Mouse (Mus musculus) cerebellum, postnatal 14 days (tissue): ENCODE data around the gene Gm28038.

Experiments
- DNase-seq, 2 experiments: peaks; one replicate each; pipeline ENCODE4 v3.0.0; 2021; ENCODE audit warnings: mixed read lengths in 2 of 2

The Gm28038 gene

DNA sequence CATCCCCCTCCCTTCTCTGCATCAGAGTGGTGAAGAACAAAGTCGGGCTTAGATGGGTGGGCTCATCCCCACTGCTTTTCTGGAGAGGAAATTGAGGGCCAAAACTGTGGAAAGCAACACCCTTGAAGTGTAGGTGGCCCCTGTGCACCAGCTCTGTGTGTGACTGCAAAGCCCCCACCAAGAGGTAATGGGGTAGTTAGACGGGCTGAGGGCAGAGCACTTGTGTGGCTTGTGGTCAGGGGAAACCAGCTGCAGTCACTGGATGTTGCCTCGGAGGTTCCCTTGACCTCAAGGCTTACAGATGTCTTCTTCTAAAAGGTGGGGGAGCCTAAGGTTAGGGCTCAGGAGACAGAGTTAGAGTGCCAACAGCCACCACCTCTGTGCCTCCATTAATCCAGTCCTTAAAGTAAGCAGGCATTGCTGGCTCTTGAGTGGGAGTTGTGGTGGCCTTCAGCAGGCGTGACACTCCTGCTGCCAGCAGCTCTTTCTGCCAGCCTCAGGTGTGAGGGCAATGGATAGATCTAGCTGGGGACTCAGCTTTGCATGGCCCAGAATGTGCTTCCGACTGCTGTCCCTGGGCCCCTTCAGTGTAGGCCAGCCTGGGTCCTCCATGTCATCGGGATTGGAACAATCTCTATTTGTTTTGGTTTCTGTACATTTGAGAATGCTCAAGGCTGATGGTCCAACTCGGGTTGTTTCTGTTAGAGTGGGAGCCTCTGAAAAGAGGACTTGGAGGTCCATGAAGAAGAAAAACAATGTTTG, 23.0 kb upstream of the Gm28038 start:
- DNase-seq = no peak

DNA sequence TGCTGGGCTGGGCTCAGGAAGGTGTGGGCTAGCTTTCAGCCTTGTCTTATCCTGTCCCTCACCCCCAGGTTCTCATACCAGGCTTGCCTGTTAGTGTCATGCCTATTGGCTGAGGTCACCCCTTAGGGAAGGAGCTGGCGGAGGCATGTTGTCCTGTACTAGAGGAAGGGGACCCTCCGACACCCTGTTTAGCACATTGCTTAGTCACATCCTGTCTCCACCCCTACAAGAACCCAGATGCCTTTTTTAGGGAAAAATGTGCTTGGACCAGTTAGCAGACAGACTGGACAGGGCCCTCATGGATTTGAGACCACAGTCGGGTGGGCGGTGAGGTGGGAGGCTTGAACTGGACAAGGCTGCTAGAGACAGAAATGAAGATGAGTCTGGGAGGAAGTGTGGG, 22.2 kb upstream of the Gm28038 start:
- DNase-seq = no peak

DNA sequence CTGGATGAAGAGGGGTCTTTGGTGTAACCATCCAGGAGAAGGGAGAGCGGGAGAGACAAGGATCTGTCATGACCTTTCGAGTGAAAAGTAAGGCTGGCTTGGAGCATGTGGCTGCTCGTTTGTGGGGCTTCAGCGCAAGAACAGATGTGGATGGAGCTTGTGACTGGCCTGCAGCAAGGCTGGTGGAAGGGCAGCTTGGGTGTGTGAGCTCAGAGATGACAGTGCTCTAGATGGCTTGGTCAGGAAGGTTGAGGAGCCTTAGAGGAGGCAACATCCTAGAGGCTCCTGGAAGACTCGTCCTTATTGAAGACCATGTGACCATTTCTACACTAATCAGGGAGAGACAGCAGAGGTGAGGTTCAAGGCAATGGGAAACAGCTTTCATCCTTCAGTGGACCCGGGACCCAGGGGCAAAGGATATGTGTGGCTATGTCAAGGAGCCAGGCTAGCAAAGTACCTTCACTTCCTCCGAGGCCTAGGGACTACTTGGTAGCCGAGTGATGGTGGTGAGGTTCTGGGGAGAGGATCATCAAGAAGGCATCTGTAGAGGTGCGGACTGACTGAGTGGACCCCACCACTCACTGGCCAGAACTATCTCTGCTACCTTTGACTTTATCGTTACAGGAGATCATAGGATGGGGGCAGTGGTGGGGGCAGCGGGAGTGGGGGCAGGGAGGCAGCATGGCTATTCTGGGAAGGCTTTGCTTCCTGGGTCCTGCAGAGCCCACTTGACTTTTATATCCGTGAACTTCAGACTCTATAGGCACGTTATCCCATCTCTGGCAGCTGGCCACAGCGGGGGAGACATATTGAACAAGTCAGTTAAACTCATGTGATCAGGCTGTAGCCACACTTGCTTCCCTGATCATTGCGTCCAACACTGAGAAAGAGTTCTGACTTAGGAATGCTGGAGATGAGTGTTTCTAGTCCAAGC, 21.4 kb upstream of the Gm28038 start:
- peak; percentile 15 to 36 for DNase-seq

DNA sequence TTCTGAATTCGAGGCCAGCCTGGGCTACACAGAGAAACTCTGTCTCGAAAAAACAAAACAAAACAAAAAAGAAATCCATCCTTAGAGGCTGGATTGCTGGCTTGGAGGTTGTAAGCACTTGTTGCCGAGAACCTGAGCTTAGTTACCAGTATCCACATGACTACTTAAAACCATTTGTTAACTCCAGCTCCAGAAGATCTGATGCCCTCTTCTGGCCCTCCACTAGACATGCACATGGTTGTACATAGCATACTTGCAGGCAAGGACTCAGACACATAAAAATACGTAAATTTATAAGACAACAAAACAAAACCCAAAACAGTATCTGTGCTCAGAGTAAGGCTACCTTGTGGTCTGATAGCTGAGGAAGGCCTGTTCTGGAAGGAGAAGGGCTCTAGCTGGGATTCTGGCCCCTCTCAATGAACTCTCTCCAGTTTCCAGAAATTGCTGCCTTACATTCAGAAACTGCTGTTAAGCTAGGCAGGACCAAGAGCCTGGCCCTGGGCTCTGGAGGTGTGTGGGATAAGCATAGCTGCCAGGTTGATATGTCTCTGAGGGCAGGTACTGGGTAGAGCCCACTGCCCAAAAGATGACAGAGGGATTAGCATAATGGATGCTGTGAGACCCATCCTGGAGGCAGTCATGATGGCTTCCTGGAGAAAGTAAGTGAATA, 19.6 kb upstream of the Gm28038 start:
- DNase-seq = no peak

DNA sequence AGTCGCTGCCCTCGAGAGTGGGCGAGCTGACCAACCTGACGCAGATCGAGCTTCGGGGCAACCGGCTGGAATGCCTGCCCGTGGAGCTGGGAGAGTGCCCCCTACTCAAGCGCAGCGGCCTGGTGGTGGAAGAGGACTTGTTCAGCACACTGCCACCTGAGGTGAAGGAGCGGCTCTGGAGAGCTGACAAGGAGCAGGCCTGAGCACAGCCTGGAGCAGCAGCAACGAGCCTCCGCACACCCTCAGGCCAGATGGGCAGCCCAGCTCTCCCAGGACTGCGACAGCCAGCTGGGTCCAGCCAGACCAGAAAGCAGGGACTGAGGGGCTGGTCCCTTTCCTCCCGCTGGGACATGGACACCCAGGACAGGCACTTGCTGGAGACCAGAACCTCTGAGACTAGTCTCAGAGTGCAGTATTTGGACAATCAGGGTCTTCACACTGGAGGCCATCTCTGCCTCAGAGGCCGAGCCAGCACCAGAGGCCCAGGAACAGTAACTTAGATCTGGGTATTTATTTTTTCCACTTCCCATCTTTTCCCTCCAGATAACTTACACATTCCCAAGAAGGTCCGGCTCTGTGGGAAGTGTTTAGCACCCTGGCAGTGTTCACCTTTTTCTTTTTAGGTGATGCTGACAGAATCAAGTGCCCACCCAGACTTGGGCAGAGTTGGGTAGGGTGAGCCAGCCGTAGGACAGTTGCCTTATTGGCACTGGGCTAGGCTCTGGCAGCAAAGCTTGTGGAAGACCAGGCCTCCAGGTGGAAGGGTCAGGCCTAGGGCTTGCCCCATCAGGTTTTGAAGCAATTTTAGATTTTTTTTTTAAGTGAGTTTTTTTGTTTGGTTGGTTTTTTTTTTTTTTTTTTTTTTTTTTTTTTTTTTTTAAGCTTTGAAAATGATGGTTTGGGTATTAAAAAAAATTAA, 18.7 kb upstream of the Gm28038 start:
- peak; percentile 45 to 55 for DNase-seq

DNA sequence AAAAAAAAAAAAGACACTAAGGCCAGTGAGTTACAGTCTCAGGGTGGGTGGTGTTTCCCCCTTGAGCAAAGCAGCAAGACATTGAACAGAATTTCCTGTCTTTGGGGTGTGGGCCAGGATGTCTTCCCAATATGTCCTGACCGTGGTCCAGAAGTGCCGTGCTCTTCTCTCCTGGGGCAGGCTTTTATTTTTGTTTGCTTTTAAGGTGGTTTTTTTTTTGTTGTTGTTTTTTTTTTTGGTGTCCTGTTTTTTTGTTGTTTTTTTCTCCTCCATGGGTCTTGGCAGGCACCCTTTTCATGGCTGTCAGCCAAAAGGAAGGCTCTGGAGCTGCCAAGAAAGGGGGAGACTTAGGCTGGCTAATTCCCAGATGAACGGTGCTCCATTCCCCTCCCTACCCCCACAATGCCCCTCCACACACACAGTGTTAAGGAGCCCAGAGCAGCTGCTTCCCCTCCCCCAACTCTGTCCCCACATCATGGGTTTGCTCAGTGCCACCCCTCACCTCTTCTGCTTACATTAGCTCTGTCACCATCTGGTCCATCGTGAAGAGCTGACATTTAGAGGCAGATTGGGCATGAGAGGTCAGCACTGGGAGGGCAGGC, 17.9 kb upstream of the Gm28038 start:
- DNase-seq = peak; percentile 91 to 92

DNA sequence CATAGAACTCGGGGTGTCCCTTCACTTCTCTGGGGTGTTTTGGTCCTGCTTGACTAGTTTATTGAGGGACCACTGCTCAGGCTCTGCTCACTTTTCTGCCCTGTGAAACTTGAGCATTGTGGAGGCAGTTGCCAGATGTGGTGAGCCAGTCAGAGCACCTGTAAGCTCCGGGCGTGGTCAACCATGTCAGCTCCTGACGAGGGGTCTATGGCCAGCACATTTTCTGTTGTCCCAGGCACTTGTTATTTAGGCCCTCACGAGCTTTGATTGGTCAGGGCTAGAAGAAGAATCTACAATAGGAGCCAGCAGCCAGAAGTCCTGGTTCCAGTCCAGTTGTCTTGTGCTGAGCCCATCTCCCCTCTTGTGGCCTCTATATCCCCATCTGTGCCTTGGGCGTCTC, 17.0 kb upstream of the Gm28038 start:
- no peak for DNase-seq

DNA sequence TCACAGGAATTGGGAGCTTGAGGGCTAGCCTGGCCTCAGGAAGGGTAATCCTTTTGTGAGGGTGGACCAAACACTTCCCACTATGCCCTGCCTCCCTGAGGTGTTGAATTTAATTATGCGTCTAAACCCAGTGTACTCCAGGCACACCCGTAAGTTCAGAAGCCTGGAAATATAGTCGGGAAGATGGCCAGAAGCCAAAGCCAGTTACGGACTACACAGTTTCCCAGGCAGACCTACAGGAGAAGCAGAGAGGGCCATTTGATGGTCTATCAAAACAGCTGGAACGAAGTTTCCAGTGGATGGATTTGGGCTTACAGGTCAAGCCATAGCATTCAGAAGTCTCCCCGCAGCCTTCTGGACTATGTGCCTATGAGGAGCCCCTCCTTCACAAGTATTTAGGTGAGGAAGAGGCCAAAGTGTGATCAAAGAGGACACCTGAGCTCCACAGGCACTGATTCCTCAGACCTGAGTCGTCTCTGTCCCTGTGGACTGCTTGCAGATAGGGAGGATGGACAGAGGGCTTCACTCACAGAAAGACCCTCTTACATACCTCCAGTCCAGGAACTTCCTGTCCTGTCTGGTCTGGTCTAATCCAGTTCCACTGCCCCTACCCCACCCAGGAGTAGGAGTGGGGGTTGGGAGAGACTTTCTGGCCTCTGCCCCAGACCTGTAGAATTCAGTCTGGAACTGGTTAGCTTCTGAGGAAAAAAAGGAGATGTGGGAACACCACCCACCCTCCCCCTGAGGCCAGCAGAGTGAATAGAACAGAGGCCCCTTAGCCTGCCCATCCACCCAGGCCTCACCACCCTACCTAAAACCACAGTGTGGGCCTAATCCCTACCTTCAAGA, 15.9 kb upstream of the Gm28038 start:
- no peak for DNase-seq

DNA sequence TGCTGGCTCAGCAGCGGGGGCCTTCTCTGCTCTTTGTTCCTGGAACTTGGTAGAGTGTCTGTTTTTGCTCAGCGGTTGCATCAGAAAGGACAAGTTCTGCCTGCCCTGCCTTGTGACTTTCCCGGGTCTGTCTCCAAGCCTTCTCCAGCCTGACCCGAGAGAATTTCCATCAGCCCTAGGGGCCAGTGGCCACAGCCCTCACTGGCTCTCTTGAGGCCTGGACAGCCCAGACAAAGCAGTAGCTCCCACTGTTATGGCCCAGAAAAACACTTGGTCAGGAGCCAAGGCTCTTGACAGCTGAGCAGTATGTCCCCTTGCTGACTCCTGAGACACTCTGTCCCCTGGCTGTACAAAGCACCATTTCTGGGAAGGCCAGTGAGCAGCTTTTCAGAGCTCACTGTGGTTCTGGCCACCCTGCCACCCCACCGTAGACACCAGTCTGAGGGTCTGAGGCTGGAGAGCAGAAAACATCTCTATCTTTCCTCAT, 15.0 kb upstream of the Gm28038 start, which contains the start of gene Phyhd1:
Gene Phyhd1 (plus strand): TSS at position 437 of the 487 bp plus-strand sequence.
- peak; percentile 69 to 76 for DNase-seq

DNA sequence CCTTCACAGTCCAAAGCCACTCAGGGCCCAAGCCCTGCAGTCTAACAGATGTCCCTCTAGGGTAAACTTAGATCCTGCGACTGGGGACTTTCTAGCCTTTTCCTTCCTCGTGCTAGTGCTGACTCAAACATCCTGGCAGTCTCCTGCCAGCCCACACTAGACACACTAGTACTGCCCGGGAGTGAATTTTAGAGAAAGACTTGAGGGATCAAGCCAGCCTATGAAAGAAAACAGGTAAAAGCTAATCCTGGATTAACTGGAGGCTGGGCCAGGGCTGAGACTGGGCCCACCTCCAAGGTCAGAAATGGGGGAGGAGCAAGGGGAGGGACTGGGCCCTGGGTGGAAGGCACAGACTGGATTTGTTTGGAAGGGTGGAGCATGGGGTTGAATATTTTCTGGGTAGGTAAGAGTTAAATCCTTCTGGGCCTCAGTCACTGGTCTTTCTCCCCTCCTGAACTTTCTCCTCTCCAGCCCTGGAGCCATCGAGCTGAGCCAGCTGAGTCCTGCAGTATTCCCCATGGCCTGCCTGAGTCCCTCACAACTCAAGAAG, 14.4 kb upstream of the Gm28038 start:
- peak; percentile 59 to 73 for DNase-seq

DNA sequence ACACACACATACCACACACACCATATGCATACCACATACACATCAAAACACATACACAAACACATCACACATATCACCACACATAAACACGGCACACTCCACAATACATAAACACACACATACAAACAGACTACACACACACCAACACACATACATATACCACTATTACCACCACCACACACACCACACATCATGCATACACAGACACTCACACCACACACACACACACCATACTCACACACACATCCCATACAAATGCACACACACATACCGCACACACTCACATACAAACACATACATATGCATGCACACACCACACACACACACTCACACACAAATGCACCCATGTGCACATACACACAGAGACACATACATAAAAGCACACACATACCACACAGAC, 13.4 kb upstream of the Gm28038 start:
- DNase-seq = no peak

DNA sequence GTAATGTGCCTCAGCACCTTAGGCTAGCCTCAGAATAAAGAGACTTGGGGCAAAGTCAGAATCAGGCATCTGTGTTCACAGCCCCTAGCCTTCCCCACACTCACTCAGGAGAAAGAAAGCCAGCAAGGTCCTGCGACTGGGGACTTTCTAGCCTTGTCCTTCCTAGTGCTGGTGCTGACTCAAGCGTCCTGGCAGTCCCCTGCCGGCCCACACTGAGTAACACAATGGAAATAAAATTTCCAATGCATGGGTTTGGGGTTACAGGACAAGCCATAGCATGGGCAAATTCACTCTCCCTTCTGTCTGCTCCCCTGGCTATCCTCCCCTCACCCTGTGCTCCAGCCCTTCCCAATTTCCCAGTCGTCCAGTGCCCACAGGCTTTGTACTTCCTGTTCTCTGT, 12.5 kb upstream of the Gm28038 start:
- DNase-seq = no peak

DNA sequence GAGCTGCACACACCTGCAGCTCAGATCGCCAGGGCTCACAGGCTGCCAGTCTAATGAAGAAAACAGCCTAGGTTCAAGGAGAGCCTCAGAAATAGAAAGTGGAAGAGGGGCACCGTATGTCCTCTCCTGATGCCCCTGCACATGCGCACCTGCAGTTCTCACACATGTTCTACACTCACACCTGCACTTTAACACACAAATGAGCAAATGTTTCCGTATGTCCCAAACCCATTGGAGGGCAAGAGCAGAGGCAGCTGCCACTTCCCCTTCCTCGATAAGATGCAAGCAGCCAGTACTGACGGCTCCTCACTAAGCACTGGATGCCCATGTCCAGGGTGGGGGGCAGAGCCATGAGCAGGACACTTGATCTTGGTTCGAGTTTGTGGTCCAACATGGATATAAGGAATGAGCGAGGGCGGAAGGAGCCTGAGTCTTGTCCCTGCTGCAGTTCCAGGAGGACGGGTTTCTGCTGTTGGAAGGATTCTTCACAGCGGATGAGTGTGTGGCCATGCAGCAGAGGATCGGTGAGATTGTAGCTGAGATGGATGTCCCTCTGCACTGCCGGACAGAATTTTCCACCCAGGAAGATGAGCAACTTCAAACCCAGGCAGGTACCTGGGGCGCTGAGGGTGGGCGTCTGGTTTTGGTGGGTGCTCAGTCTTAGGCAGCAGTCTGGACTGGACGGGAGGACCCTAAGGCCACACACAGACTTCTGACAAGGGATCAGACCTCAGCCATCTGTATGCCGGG, 11.4 kb upstream of the Gm28038 start:
- no peak for DNase-seq

DNA sequence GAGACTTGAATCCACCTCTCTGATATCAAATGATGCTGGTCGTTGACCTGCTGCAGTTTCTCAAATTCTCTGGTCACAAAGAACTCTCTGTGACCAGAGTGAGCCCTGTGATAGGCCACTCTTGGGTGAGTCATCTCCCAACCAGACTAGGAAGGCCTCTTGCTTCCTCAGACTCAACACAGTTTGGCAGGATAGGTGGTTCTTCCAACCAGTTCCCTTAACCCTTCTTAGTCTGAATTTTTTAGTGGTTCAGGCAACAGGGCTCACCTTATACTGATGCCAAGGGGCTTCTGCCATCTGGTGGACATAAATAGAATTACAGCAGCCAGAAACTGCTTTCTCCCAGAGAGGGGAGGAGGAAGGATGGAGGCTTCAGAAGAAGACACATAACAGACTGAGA, 10.7 kb upstream of the Gm28038 start:
- DNase-seq = peak; percentile 80 to 86

DNA sequence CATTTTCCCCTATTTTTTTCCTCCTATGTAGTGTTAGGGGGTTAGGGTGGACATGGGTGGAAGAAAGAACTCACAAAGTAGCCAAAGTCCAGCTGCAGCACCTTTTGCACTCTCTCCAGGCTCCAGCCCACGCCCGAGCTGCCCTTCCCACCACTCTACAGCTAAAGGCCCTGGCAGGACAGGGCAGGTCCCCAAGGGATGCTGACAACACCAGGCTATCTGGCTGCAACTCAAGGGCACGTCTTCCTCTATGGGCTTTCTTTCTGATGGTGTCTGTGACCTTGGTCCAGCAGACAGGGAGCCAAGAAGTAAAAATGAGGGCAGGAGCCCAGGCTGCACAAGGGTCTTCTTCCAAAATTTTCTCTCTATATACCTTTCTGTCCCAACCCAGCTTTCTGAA, 808 bp downstream of the Gm28038 start:
- no peak for DNase-seq

DNA sequence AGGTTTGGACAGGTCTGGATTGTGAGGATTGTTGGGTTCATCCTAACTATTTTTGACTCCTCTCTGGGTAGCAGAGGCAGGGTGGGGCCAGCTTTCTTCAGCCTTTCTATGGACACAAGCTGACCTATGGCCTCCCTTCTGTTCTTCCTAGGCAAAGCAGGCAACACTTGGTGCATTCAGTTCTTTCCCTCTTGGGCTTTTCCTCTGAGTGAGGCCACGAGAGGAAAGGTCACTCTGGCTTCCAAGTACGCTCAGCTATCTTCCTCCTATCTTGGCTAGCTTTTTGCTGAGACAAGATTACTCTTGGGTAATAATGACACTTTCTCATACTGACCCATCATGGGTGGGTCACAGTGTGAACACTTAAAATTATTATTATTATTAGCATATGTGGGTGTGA, 2.4 kb downstream of the Gm28038 start:
- no peak for DNase-seq

DNA sequence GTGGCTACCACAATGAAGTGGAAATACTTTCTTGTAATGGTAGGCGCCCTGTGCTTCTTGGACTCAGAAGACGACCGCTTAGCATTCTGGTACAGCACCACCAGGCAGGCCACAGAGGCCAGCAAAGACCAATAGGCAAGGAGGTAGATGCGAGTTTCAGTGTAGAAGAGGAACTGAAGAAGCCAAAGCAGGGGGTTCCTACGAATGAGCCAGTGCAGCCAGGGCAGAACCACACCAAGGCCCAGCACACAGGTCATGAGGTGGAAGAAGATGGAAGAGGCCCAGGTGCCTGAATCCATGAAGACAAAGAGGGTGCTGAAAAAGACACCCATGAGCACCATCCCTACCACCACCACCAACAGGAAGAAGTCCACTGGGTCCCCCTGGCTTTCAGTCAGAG, 4.2 kb downstream of the Gm28038 start:
- DNase-seq = no peak

DNA sequence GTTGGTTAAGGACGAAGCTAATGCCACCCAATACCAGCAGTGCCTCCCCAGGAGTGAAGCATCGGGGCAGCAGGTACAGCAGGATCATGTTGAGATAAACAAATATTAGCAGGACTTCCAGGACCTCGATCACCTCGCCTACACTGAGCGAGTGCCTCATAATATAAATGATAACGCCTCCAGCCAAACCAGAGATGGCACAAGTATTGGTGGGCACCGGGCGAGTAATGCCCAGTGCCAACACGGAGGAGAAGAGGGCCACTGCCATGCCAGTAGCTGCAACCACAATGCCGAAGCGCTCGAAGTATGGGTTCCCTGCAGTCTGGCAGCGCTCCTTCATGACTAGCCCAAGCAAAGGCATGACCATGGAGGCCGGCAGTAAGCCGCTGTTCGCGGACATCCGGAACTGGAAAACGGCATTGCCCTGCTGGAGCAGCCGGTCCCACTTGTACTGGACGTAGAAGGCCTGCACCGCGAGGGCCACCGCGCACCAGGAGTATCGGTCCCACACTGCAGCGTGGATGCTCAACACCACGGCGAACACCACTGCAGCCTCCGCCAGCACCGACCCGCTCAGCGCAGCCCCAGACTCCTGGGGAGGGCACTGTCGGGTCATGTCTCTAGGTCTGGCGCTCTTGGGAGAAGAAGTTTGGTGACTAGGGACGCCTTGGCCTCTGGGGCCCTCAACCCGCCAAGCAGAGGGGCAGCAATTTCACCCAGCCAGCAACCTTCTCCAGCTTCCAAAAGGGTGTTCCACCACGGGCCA, 4.8 kb downstream of the Gm28038 start:
- peak in 1 of 2 experiments; percentile 40 for DNase-seq
